Mouse (Mus musculus) frontal cortex, adult 2 months (tissue): Measurements from ENCODE around the gene Amigo2. TPM values are rescaled to one million over a fixed set of nuclear protein-coding genes. Genes with fewer than 3 reads are reported as not detected.
A peak's percentile ranks its signal among the peaks of the same experiment; 100 is the strongest.

Experiments used
- DNase-seq, 2 experiments: peaks; one replicate each; pipeline ENCODE4 v3.0.0; 2022; ENCODE audit warnings: low spot score in 1 of 2; ENCODE audit errors: extremely low spot score in 1 of 2
- polyA plus RNA-seq: library from polyadenylated mRNA; depleted of rRNA; stranded (reverse); fragments of >200 nt; gene quantifications from 2 replicates; pipeline ENCODE4 v1.2.3, GENCODE M21; 2012

The Amigo2 gene
- polyA plus RNA-seq, 1 experiment: 10.8 TPM

GRCm38 (mm10) chr15:97271985-97272697 is 25.1 kb upstream of the Amigo2 start:
- DNase-seq: no peak

- DNase-seq: no peak
Measured at GRCm38 (mm10) chr15:97267094-97267695, 20.1 kb upstream of the Amigo2 start.

DNA sequence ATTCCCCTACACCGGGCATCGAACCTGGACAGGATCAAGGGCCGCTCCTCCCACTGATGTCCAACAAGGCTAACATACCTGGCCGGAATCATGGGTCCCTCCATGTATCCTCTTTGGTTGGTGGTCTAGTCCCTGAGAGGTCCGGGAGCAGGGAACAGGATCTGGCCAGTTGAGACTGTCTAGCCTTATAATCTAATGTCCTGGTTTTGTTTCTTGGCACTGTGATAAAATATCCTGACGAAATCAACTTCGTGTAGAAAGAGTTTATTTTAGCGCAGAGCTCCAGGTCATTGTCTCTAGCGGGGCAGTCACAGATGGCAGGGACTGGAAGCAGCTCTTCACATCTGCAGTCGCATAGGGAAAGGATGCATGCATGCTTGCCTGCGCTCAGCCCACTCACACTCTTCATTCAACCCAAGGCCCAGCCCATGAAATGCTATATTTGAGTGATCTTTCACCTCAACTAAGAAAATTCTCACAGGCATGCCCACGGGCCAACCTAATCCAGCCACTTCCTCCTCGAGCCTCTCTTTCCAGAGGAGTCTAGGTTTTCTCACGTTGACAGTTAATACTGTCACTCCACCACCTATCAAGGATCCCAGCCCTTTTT is 19.3 kb upstream of the Amigo2 start:
- DNase-seq: no peak

GRCm38 (mm10) chr15:97262251-97262650 is 15.2 kb upstream of the Amigo2 start:
- no peak for DNase-seq

- DNase-seq: no peak
Measured at GRCm38 (mm10) chr15:97259968-97260597, 13.0 kb upstream of the Amigo2 start.

GRCm38 (mm10) chr15:97259300-97259699 is 12.2 kb upstream of the Amigo2 start:
- no peak for DNase-seq

DNA sequence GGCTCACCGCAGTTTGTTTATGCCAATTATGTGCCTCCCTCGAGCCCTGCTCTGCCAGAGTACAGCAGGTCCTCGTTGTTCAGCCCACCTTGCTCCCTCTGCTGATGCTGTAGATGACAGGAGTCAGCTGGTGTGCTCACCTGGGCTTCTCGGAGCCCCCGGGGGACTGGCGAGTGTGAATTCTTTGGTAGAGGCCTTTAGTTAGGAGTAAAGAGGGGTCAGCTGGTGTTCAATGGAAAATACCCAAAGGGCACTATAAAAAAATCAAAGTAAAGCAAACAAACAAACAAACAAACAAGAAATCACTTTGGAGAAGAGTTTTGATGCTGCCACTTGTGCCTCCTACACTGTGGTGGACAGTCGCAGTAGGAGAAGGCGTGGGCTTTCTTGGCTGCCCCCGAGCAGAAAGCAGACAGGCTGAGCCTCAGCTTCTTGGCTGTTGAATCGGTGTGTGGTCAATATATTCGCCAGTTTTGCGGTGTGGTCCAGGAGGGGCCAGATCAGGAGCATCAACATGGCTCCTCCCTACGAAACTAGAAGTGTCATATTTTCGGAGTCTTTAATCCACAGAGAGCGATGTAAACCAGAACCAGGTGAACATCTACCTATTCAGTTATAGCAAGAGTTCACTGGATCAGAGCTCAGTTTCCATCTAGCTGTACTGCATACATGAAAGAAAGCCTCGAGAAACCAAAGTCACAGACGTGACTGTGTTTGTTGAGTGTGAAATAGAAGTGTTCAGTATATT is 11.6 kb upstream of the Amigo2 start:
- DNase-seq: no peak

- DNase-seq: no peak
Measured at GRCm38 (mm10) chr15:97257206-97257775, 10.2 kb upstream of the Amigo2 start.

- no peak for DNase-seq
Measured at GRCm38 (mm10) chr15:97256411-97256810, 9.3 kb upstream of the Amigo2 start.

DNA sequence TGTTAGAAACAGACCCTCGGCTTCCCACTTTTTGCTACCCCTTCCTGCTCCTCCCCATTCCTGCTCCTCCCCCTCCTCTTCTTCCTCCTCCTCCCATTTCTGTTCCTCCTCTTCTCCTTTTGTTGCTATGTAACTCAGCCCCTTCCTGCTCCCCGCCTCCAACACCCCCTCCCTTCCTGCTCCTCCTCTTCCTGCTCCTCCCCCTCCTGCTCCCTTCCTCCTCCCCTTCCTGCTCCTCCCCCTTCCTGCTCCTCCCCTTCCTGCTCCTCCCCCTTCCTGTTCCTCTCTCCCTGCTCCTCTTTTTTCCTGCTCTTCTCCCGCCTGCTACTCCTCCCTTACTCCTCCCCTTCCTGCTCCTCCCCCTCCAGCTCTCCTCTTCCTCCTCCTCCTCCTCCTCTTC is 8.7 kb upstream of the Amigo2 start:
- no peak for DNase-seq

DNA sequence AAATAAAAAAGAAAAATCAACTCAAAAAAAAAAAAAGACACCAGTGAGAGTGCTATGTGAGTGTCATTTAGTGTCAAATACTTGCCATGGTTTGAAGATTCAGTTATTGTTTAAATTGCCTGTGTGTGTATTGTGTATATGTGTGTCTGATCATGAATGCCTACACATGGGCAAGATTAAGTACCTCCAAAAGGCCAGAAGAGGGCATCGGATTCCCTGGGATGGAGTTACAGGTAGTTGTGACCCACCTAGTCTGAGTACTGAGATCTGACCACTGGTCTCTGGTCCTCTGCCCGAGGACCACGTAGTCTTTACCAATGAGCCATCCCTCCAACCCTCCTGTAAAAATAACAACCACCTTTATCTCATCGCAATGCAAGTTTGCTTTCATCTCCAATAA is 7.3 kb upstream of the Amigo2 start:
- DNase-seq: no peak

DNA sequence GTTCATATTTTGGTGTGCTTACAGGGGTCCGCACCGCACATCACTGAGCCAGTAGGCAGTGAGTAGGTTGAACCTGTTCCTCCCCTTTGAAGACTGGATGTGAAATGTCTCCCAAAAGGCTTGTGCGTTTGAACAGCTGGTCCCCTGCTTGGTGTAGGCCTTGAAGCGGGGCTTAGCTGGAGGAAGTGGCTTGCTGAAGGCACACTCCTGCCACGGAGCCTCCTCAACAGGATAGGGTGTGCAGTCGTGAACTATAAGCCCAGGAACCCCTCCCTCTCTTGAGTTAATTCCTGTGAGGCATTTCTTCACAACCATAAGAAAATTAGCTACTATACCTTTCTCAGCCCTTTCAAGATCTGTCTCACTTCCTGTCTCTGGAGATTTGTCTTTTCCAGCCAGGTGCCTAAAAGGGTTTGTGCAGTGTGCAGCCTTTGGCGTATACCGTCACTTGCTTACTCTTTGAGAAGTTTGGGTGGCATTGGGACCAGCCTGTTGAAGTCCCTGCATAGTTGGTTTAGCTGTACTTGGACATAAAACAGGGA is 5.5 kb upstream of the Amigo2 start:
- DNase-seq: no peak

DNA sequence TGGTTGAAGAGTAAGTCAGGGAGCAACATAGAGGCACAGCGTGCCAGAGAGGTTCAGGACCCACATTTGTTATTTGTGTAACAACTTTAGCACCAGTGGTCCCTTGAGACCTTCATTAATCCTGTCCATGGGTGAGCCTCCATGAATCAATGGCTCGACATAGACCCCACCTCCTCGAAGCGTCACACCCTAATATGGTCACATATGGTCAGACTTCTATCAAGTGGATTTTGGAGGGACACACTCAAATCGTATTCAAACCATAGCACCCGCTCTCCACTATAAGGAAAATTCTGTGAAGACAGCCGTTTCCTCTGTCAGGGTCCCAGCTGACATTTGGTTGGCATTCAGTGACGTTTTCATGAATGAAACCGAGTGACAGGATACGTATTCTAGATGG is 2.2 kb upstream of the Amigo2 start:
- no peak for DNase-seq

- DNase-seq: no peak
Measured at GRCm38 (mm10) chr15:97248296-97248695, 1.2 kb upstream of the Amigo2 start.

DNA sequence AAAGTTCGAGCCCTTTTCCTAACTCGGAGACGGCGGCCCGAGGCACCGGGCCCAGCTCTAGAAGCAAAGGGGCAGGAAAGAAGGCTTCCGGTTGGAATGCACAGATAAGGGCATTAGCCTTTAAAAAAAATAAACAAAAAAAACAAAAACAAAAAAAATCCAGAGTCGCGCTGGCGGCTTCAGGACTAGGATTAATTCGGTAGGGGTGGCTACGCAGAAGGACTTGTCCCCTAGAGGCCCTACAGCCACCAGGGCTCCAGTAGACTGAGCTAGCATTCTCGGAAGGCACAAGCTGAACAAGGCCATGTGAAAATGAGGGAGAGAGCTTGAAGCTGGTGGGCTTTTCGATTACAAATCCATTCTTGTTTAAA is 689 bp upstream of the Amigo2 start:
- DNase-seq: peak in 1 of 2 experiments; percentile 24

DNA sequence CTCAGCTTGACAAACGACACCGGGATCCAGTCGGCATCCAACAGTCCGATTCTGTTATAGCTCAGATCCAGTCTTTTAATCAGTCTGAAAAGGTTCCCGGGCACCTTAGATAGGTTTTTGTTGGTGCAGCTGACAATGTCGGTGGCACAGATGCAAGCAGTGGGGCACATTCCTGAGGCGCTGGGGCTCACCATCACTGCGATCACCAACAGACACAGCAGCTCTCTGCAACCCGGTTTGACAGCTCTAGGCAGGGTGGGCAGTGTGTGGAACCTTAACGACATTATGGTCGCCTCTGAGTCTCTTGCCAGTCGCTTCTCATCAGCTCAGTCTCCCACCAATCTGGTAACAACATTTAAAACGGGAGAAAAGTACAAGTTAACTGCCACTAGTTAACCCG is 831 bp downstream of the Amigo2 start:
- DNase-seq: no peak

GRCm38 (mm10) chr15:97245392-97245791 is 1.7 kb downstream of the Amigo2 start:
- DNase-seq: no peak

DNA sequence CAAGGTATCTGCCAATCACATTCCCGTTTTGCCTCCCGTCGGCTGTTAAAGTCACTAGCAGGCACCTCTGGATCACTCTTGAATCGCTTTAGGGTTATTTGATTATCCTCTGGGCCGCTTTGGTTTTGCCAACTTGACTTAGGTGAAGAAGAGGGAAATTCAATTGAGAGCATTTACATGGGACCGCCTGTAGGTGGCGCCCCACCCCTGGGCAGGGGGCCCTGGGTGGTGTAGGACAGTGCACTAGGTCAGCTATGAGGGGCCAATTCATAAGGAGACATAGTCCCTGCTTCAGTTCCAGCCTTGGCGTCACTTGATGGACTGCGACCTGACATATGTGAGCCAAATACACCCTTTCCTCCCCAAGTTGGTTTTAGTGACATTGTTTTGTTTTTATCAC is 10.1 kb downstream of the Amigo2 start:
- peak in 1 of 2 experiments; percentile 13 for DNase-seq

- DNase-seq: peak in 1 of 2 experiments; percentile 70
Measured at GRCm38 (mm10) chr15:97235183-97235582, 11.9 kb downstream of the Amigo2 start.

DNA sequence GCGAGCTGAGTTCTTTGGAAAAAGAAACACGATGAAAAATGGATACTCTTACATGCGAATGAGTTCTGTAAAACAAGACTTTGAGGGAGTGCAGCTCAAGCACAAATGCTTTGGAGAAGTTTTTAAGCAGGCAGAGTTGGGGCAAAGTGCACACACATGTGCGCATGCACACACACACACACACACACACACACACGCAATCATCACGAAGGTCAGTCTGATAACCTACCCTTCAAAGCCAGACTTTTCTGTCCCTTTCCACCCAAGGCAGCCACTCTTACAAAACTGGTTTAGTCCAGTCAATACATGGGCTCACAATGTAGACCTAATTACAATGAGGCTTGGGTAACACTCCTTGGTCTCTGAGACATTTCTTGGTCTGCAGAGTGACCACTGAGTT is 13.0 kb downstream of the Amigo2 start:
- DNase-seq: no peak
